Mouse (Mus musculus): ENCODE measurements at regions not wholly inside any gene's neighbourhood (a gene's known extent, or its start where the extent isn't known, plus 50 kb on each side); places are given as distances from the start of the nearest gene placed in this dataset.

GRCm38 (mm10) chrX:98375437-98375836 lies 226.9 kb downstream of the Ar start:
- no peak for DNase-seq

GRCm38 (mm10) chrX:98380247-98380905 lies 231.8 kb downstream of the Ar start:
- DNase-seq, result peak; percentile 48

GRCm38 (mm10) chrX:98384017-98384416 lies 235.4 kb downstream of the Ar start:
- no peak for DNase-seq

GRCm38 (mm10) chrX:98392376-98392775 lies 243.8 kb downstream of the Ar start:
- no peak for DNase-seq

- DNase-seq, result no peak
Observed at GRCm38 (mm10) chrX:98409090-98409489, 260.5 kb downstream of the Ar start.

- no peak for DNase-seq
Observed at GRCm38 (mm10) chrX:98419437-98419836, 270.9 kb downstream of the Ar start.

GRCm38 (mm10) chrX:98452026-98452425 lies 303.5 kb downstream of the Ar start:
- DNase-seq, result peak; percentile 1

GRCm38 (mm10) chrX:98476473-98477254 lies 328.1 kb downstream of the Ar start:
- DNase-seq, result no peak

All from adrenal gland, postnatal 25 days (tissue).